Mouse (Mus musculus) cerebellum, postnatal 25 days (tissue): ENCODE measurements around the gene Atg9b.
"Not testable (repeated sequence)": the region's sequence is repeated elsewhere in the genome, so short reads cannot be mapped to it uniquely, and the experiment has no call there.

ENCODE experiments used
- DNase-seq, 2 experiments: peaks; one replicate each; pipeline ENCODE4 v3.0.0; 2021; ENCODE audit warnings: mixed read lengths in 2 of 2

Gene Atg9b

DNA sequence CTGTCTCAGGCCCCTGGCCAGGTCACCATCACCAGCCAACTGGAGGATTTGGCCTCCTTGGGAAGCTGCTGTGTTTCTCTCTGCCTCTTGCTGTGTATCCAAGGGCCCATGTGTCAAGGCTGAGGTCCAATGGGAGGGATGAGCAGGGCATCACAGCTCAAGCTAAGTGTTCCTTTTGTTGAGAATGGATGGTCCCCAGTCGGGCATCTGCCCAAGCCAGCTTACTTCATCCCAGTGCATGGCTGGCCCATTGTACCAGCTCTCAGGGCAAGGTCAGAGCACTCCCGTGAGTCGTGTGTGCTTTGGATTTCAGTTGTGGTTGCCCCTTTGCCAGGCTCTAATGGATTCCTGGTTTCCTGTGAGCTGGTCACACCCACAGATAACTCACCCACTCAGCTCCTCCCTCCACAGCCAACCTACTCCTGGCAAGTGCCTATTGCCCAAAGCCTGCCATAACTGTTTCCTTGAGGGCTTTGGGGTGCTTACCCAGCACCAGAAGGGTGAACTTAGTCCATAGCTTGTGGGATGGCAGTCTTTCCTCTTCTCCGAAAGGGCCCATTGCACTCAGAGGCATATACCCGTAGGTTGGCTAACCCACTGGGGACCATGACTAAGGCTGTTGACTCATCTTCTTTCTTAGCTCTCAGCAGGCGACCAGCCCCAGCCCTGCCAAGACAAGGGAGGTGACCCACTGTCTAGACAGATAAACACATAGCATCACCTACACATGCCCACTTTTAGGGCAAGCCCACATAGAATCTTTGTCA is 12.8 kb upstream of the Atg9b start:
- DNase-seq: no peak

DNA sequence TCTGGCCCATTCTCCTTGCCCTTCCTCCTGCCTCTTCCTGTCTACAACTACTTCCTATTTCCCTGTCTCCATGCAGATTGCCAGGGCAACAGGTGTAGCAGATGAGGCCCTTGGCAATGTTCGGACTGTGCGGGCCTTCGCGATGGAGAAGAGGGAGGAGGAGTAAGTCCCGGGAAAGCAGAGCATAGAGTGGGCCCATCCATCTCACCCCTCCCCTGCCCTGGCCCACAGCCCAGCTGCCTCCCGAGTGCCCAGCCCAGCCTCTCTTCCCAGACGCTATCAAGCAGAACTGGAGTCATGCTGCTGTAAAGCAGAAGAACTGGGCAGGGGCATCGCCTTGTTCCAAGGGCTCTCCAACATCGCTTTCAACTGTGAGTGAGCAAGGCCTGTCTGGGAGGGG is 10.0 kb upstream of the Atg9b start:
- peak; percentile 37 to 59 for DNase-seq

DNA sequence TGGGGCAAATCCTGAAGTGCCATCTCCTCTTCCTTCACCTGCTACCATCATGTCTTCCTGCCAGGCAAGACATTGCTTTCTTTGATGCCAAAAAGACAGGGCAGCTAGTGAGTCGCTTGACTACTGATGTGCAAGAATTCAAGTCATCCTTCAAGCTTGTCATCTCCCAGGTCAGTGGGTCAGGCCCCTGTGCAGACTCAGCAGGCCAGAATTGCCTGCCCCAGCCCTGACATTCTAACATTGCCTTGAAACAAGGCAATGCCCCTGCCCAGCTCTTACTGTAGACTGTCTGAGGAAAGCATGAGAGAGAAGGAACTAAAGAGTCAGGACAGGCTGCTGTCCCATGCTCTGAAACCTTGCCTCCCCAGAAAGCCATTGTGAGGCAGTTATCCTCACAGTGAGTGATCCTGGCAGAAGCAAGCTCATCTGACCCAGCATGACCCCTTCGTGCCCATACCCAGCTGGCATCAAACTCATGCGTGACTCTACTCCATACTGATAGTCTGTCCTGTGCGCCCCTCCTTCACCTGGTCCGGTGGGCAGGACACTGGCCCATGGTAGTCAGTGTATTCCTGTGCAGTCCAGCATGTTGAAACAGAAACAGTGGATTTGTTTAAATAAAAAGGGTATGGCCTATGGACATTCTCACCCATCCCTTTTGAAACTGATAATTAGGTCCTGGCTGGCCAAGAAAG is 9.1 kb upstream of the Atg9b start:
- DNase-seq: no peak

DNA sequence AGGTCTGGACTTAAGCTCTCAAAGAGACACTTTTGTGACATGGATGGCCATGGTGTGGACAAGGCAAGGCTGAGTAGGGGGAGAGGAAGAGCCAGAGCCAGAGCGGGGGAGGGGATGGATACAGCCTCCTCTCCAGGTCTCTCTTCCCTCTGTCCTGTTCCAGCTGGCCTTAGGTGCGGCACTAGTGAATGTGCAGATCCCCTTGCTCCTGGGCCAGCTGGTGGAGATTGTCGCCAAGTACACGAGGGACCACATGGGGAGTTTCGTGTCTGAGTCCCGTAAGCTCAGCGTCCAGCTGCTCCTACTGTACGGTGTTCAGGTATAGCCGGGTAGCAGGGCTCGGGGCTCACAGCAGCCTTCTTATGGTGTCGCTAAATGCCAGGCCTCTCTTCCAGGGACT is 8.4 kb upstream of the Atg9b start:
- DNase-seq: peak; percentile 47 to 61

DNA sequence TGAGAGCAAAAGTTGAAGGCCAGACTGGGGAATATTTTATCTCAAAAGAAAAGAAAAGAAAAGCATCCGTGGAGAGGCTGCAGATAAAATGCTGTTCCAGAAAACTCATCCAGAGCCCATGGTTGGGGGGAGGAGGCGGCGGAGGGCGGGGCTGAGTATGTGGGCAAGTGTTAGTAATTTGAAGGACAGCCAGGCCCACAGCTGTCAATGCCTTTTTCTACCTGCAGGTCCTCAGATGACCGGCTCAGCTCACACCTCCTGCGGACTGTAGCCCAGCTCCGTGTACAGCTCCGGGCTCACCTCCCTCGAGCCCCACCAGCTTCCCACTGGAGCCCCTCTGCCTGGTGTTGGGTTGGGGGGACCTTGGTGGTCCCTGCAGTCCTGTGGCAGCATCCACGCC is 7.7 kb upstream of the Atg9b start:
- no peak for DNase-seq

DNA sequence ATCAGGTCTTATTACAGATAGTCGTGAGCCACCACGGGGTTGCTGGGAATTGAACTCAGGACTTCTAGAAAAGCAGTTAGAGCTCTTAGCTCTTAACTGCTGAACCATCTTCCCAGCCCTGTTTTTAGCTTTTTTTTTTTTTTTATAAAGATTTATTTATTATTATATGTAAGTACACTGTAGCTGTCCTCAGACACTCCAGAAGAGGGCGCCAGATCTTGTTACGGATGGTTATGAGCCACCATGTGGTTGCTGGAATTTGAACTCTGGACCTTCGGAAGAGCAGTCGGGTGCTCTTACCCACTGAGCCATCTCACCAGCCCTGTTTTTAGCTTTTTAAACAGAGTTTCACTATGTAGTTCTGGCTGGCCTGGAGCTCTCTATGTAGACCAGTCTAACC is 4.3 kb upstream of the Atg9b start:
- DNase-seq: not testable (repeated sequence)

DNA sequence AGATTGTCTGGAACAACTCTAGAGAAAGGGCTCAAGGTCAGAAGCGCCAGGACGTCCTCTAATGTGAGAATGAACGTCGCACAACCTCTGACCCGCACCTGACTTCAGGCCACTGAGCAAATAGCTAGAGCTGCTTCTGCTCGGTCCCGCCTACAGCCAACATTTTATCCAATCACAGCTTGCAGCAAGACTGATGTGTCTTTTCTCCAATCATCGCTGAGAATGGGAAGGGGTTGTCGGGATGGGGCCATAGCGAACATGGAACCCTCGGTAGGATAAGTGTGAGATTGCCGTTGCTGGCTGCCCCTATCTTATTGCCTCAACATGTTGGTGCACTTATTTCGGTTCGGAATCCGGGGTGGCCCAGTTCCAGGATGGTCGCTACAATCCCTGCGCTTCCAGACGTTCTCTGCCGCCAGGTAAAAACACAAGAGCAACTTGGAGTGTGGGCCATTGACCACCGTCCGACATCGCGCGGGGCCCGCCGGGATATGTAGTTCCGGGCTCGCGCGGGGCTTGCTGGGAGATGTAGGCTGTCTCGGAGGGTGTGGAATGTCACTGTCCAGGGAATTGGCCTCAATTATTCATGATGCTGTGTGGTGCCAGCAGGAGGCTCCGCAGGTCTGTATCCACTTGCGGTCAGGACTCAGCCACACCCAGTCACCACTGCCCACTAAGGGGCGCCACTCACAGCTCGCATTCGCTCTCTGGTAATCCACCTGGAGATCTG is 2.4 kb upstream of the Atg9b start:
- peak; percentile 96 to 99 for DNase-seq

DNA sequence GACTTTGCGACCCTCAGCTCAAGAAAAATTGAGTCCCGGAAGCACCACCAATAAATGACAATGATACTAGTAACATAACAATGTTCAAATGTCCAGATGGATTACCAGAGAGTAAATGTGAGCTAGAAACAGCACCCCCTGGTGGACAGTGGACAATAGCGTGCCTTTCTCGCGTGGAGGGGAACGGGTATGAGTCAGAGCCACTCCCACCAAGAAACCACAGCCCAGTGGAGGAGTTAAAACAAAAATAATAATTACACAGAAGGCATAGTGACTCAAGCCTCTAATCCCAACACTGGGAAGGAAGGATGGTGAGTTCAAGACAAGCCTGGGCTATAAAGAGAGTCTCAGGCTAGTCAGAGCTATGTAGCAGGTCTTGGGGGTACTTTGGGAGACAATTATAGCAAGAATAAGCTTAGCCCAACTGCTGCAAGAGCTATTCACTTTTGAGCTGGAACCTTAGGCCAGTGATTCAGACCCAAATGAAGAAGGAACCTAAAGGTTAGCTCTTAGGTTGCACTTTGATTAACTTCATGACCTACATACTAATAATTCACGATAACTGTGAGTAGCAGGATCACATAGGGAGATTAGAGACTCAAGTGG is 1.6 kb upstream of the Atg9b start, which contains the start of gene Abcb8:
Gene Abcb8, plus strand, starts transcription at position 272 of the 606 bp plus-strand sequence.
- peak; percentile 78 to 88 for DNase-seq

DNA sequence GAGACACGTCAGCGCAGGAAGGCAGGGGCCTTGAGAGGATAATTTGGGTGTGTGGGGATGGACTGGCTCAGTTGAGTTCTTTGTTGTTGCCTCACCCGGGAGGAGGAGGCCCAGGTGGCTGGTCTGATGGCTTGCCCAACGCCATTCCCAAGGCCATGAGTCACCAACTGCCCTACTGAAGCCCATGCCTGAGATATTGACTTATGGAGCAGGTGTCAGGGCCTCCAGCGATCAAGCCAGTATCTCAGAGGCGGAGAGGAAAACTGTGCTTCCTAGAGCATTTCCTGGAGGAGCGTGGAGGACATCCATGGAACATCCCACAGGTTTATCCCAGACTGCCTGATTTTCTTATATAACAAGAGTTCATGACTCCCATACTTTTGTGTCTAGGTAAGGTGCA is 781 bp upstream of the Atg9b start:
- DNase-seq: no peak

DNA sequence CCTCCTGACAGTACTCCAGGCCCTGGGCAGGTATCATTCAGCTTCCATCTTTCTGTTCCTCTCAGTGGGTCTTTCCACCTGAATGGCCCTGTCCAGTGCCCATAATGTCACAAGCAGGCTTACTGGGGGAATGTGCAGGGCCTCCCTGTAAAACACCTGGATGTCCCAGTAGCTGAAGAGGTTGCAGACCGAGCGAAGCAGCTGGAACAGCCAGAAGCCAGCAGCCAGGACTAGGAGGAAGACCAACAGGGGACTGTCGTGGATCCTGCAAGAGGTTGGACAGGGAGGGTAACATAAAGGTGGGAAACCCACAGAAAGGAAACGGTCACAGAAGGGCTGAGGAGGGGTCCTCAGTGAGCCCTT is 2.3 kb downstream of the Atg9b start:
- no peak for DNase-seq

DNA sequence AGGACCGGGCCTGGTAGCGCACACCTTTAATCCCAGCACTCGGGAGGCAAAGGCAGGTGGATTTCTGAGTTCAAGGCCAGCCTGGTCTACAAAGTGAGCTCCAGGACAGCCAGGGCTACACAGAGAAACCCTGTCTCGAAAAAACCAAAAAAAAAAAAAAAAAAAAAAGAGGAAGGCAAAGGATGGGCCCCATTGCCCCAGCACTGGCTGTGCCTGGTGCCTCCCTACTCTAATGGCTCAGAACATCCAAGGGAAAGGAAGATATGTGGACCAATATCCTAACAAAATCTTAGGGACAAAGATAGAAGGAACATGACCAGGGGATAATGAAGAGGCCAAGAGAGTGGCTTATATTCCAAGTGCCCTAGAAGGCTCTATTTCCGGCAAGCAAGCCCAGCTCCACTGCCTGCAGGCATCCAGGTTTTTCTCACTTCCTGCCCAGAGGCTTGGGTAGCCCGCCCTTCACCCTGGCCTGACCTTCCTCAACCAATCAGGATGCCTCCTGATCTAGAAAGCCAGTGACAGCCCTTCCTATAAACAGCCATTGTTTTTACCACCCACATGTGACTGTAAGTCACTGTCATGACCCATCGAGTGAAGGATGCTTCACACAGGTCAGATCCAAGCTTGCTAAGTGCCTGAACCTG is 2.8 kb downstream of the Atg9b start:
- no peak for DNase-seq

DNA sequence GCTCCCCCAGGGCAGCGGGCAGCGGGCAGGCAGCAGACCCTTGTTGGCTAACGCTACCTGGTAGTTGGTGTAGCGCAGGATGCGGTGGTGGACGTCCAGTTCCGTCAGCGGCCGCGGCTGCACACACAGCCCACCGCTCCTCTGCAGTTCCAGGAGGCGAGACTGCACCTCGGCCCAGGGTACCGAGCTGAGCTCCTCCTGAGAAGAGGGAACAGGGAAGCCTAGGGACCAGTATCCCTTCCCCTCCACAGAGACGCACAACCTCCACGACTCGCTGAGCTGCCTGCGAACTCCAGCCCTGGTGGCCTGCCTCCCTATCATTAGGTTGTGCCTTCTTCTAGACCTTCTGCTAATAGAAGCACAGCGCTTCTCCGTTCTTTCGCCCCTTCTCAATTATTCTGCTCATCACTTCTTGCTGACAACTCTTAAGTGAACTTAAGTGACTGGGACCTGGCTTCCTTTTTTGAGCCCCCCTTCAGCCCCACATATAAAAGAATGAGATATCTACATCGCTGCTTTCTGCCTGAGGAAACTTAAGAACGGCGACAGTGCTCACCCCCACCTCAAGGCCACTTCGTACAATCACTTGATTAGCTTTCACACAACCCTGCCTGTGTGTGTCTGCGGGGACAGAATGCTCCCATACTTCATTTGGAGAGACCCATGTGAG is 3.6 kb downstream of the Atg9b start:
- no peak for DNase-seq

DNA sequence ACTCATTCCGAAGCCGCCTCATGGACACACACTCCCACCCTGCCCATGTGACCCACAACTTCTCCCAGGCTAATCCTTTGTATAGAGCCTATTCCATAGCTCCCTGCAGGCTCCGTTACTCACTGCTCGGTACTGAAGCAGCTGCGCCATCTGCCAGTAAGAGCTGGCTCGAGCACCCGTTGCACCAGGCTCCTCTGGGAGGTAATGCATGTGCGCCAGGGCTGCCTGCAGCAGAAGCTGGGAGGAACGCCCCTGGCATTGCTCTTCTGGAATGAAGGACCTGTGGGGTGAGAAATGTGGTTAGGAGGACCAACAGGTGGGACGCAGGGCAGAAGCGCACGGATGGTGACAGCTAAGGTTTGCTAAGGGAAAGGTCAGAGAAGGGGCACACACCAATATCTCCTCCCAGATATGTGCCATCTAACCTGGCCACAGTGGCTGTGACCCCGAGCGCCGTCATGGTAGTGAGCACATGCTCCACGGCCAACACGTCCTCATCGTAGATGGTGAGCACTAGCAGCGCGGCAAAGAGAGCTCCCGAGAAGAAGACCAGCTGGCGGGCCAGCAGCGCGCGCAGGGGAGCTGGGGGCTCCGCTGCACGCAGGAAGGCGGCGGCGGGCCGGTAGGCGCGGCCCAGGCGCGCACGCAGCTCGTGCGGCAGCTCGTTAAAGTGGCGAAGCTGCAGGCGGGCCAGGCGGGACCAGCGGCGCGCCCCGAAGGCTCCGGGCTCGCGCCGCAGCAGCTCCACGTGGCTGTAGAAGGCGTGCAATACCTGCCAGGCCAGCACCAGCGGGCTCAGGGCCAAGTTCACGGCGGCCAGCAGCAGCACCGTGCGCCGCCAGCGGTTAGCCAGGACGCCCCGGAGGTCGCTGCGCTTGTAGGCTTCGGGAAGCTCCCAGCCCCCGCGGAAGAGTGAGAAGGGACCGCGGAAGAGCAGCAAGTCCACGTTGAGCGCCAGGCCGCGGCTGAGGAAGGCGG is 4.4 kb downstream of the Atg9b start:
- peak; percentile 58 to 69 for DNase-seq

DNA sequence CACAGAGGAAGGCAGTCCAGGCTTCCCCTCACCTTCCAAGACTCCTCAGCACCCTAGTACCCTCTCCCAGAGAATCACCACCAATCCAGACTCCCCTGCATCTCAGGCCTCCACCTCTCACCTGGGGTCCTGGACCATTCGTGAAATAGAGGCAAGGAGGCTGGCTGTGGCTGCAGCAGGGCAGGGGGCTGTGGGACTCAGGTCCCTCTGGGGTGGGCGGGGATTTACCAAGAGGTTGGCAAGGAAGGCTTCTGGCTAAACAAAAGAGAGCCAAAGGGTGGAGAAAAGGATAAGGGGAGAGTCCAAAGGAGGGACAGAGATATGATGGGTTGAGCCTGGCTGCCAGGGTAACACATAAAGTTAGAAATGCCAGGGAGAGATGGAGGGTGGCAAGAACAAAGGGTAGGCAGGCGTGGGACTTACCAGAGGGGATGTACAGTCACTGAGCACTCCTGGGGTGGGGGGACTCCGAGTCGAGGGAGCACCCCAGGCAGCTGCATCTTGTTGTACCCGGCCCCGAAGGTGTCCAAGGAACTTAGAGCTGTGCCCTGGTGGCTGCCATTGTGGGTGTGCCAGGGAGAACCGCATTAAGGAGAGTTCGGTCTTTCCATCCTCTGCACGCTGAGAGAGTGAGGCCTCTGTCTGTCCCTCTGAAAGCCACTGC is 5.9 kb downstream of the Atg9b start:
- DNase-seq: no peak

DNA sequence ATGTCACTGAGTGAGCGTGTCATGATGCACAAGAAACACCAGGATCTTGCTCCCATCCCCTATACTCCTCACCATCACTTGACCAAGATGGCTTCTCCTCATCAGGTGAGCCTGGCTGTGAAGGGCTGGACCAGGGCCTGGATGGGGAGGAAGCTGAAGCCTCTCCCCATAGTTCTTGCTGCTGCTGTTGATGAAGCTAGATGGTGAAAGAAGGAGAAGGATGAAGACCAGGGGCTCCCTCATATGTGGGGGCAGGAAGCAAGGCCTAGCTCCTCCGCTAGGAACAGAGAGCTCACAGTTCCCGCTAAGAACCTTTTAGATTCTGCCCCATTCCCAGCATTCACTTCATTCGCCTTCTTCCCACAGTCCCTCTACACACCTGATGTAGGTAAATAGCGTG is 6.6 kb downstream of the Atg9b start:
- DNase-seq: no peak

DNA sequence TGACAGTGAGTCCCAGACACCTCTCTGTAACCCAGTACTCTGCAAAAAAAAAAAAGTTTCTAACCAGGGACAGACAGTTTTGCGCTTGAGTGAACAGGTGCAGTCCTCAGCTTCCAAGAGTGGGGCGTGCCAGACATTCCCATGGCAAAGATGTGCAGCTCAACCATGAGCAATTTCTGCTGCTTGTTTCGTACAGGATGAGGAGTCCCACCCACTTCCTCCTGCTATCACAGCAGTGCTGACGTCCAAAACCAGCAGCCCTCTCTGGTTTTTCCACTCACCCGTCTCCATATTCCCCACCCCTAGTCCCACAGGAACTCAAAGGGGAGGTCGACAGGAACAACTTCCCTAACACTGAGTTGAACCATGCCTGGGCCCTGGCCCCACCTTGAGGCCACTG is 7.5 kb downstream of the Atg9b start:
- no peak for DNase-seq

DNA sequence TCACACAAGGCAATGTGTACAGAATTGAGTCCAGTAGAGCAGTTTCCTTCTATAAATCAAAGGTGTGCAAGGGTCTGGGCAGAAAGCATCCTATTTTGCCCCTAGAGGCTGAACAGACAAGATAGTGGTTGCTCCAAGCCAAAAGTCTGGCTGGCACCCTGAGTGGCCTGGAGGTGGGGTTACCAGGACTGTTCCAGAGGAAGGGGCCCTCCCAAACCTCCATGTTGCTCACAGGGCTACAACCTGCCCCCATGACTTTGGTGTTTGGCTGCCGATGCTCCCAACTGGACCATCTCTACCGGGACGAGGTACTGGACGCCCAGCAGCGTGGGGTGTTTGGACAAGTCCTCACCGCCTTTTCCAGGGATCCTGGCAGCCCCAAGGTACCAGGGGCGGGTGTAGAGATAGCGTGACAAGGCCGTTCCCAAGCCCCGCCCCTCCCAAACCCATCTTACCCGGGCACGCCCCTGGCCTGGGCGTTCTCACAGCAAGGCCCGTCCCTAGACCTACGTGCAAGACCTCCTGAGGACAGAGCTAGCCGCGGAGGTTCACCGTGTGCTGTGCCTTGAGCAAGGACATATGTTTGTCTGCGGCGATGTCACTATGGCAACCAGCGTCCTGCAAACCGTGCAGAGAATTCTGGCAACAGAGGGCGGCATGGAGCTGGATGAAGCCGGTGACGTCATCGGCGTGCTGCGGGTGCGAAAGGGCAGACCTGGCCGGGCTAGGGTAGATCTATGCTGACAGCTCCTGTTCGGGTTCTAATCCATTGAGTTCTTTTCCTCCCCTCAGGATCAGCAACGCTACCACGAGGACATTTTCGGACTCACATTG is 8.7 kb downstream of the Atg9b start:
- DNase-seq: peak; percentile 96 to 98

DNA sequence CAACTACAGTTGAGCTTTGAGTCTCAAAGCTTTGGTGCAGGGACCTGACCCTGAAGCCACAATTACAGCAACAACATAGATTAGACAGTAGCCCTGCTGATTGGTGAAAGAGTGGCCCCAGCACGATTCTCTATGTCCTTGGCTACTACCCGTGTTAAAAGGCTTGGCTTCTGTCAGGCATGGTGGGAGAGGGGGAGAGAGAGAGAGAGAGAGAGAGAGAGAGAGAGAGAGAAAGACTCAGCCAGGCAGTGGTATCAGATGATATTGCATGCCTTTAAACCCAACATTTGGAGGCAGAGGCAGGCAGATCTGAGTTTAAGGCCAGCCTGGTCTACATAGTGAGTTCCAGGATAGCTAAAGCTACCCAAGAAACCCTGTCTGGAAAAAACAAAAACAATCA is 10.0 kb downstream of the Atg9b start:
- DNase-seq: no peak

DNA sequence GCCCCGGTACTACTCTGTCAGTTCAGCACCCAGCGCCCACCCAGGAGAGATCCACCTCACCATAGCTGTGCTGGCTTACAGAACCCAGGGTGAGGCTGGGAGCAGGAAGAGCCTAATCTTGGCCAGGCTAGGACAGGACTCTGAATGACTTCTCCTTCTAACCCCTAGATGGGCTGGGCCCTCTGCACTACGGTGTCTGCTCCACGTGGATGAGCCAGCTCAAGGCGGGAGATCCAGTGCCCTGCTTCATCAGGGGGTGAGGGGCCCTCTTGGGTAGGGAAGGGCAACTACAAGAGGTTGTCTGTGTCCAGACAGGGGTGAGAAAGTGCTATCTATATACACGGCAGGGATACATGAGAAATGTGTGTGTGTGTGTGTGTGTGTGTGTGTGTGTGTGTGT is 10.5 kb downstream of the Atg9b start:
- DNase-seq: no peak

DNA sequence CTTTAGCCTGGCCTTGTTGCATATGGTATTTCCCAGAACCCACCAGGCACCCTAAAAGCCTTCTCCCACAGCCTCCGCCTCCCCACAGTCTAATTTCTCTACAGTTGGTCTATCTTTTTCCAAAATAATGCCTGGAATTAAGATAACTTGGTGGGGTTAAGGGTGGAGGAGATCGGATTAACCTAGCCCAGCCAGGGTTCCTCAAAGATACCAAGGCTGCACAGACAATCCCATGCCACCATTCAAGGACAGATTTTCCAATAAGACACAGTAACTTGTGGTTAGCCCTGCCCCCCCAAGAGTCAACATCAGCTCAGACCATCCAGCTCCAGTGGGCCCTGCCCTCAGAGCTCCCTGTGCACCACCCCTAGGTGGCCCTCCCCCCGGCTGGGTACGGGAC is 11.4 kb downstream of the Atg9b start:
- DNase-seq: no peak
